Mouse (Mus musculus) Patski (cell line): ENCODE measurements around the gene Stard13. TPM values are rescaled to one million over a fixed set of nuclear protein-coding genes. Genes with fewer than 3 reads are reported as not detected.

Experiments
- ATAC-seq: fragments of 100-300 bp; one replicate; pipeline ENCODE4 v1.8.0; 2021
- CTCF ChIA-PET: fragments of 350-600 bp; sonication (Branson Sonifier 250); formaldehyde crosslinking; loops from one replicate; lab custom pipeline; 2022; ENCODE audit warnings: inconsistent platforms; lab: Charles Lee
- POLR2A ChIA-PET: fragments of 350-600 bp; sonication (Branson Sonifier 250); formaldehyde crosslinking; loops from one replicate; lab custom pipeline; 2022; ENCODE audit warnings: antibody characterized with exemption, inconsistent platforms; lab: Charles Lee
- DNase-seq: peaks from one replicate; pipeline ENCODE4 v3.0.0-alpha.2; 2011; ENCODE audit warnings: low read depth, low spot score
- H3K27me3 ChIP-seq: fragments of 371-371 bp; one replicate; pipeline ENCODE4 v1.5.1; 2021
- CTCF ChIP-seq: fragments of 100-300 bp; IDR thresholded peaks from one replicate; pipeline ENCODE4 v1.5.1; 2021
- in situ Hi-C: fragments of 300-500 bp; cut with MboI; formaldehyde crosslinking; loops from 3 replicates; pipeline ENCODE4 v1.11.1; 2018; ENCODE audit warnings: low pct_unique_long_range_greater_than_20kb, mixed read lengths
- polyA plus RNA-seq: library from polyadenylated mRNA; unstranded; gene quantifications from one replicate; pipeline ENCODE4 v1.2.3, GENCODE M21; 2021

Gene Stard13
- polyA plus RNA-seq, result 59.4 TPM

- H3K27me3 ChIP-seq, result no peaks in the 10 kb centered on the region
- CTCF ChIA-PET, result interaction anchor here (1.4 to 1.8 kb wide), 4 partner anchors 9 to 135 kb away, joined by 4 to 6 read pairs (median 4); no protein-coding TSS in a partner anchor
- no peak for TF ChIP-seq CTCF
- POLR2A ChIA-PET, result interaction anchor here (0.8 to 0.9 kb wide), 2 partner anchors 12 to 44 kb away, joined by 4 to 5 read pairs; no protein-coding TSS in a partner anchor
- ATAC-seq (peak; percentile 86), DNase-seq (no peak)
- in situ Hi-C loops, result no loop called here
These were observed at the start of gene Stard13 for GRCm38 (mm10) chr5:151233400-151234031. Gene Stard13 (minus strand): TSS chr5:151233836.

- H3K27me3 ChIP-seq, result no peaks in the 10 kb centered on the region
- ATAC-seq (no peak), DNase-seq (no peak)
- ChIA-PET CTCF (interaction anchor here (1.0 to 1.2 kb wide), 2 partner anchors 9 to 53 kb away, joined by 3 read pairs; no protein-coding TSS in a partner anchor), POLR2A (no interaction called here)
- TF ChIP-seq CTCF, result no peak
- in situ Hi-C loops, result no loop called here
These were observed 45.9 kb upstream of the Stard13 start for GRCm38 (mm10) chr5:151279531-151279930.

GRCm38 (mm10) chr5:151277927-151278326 lies 44.3 kb upstream of the Stard13 start:
- no peak for TF ChIP-seq CTCF
- H3K27me3 ChIP-seq, result no peaks in the 10 kb centered on the region
- ChIA-PET POLR2A (no interaction called here), CTCF (interaction anchor here (1.0 kb wide), 1 partner anchor 17 kb away, joined by 3 read pairs; no protein-coding TSS in a partner anchor)
- in situ Hi-C loops, result no loop called here
- DNase-seq, result no peak
- ATAC-seq, result no peak

GRCm38 (mm10) chr5:151275986-151276385 lies 42.4 kb upstream of the Stard13 start:
- ChIA-PET CTCF (no interaction called here), POLR2A (no interaction called here)
- in situ Hi-C loops, result no loop called here
- no peak for TF ChIP-seq CTCF
- H3K27me3 ChIP-seq, result no peaks in the 10 kb centered on the region
- ATAC-seq (no peak), DNase-seq (no peak)

- peak; percentile 42 for DNase-seq
- ChIA-PET CTCF (interaction anchor here (1.5 to 2.8 kb wide), 2 partner anchors 11 to 13 kb away, joined by 4 to 8 read pairs; no protein-coding TSS in a partner anchor), POLR2A (interaction anchor here (0.6 kb wide), 1 partner anchor 86 kb away, joined by 4 read pairs; no protein-coding TSS in a partner anchor)
- peak; percentile 88 for ATAC-seq
- no peak for TF ChIP-seq CTCF
- H3K27me3 ChIP-seq, result no peaks in the 10 kb centered on the region
- in situ Hi-C loops, result no loop called here
These were observed 40.6 kb upstream of the Stard13 start for GRCm38 (mm10) chr5:151274265-151274664.

GRCm38 (mm10) chr5:151270815-151271214 lies 37.2 kb upstream of the Stard13 start:
- in situ Hi-C loops, result no loop called here
- ATAC-seq (no peak), DNase-seq (no peak)
- TF ChIP-seq CTCF, result no peak
- CTCF ChIA-PET, result interaction anchor here (1.6 kb wide), 1 partner anchor 18 kb away, joined by 3 read pairs; no protein-coding TSS in a partner anchor
- H3K27me3 ChIP-seq, result no peaks in the 10 kb centered on the region
- POLR2A ChIA-PET, result no interaction called here

GRCm38 (mm10) chr5:151266896-151267634 lies 33.4 kb upstream of the Stard13 start:
- ChIA-PET CTCF (no interaction called here), POLR2A (interaction anchor here (0.5 kb wide), 1 partner anchor 115 kb away, joined by 3 read pairs; no protein-coding TSS in a partner anchor)
- no peak for DNase-seq
- in situ Hi-C loops, result no loop called here
- TF ChIP-seq CTCF, result no peak
- ATAC-seq, result no peak
- H3K27me3 ChIP-seq, result no peaks in the 10 kb centered on the region

- ATAC-seq (no peak), DNase-seq (no peak)
- no peak for TF ChIP-seq CTCF
- no peaks in the 10 kb centered on the region for H3K27me3 ChIP-seq
- ChIA-PET POLR2A (interaction anchor here (1.1 kb wide), 1 partner anchor 71 kb away, joined by 7 read pairs; no protein-coding TSS in a partner anchor), CTCF (interaction anchor here (1.2 to 1.6 kb wide), 3 partner anchors 9 to 17 kb away, joined by 3 to 4 read pairs (median 4); no protein-coding TSS in a partner anchor)
- in situ Hi-C loops, result no loop called here
These were observed 27.9 kb upstream of the Stard13 start for GRCm38 (mm10) chr5:151261558-151261957.

GRCm38 (mm10) chr5:151252213-151252612 lies 18.6 kb upstream of the Stard13 start:
- POLR2A ChIA-PET, result interaction anchor here (0.7 kb wide), 1 partner anchor 64 kb away, joined by 6 read pairs; no protein-coding TSS in a partner anchor
- H3K27me3 ChIP-seq, result no peaks in the 10 kb centered on the region
- CTCF ChIA-PET, result interaction anchor here (0.7 to 1.8 kb wide), 7 partner anchors 9 to 113 kb away, joined by 3 to 5 read pairs (median 4); no protein-coding TSS in a partner anchor
- ATAC-seq (no peak), DNase-seq (no peak)
- in situ Hi-C loops, result no loop called here
- no peak for TF ChIP-seq CTCF

GRCm38 (mm10) chr5:151251656-151252055 lies 18.0 kb upstream of the Stard13 start:
- POLR2A ChIA-PET, result no interaction called here
- in situ Hi-C loops, result no loop called here

More at GRCm38 (mm10) chr5:151251656-151252055, 18.0 kb upstream of the Stard13 start:
- DNase-seq, result no peak
- no peak for TF ChIP-seq CTCF
- CTCF ChIA-PET, result interaction anchor here (0.9 to 1.8 kb wide), 6 partner anchors 10 to 112 kb away, joined by 3 to 5 read pairs (median 4); no protein-coding TSS in a partner anchor
- ATAC-seq, result peak; percentile 82
- no peaks in the 10 kb centered on the region for H3K27me3 ChIP-seq
